Mouse (Mus musculus) T-helper 2 cell (primary cell): Measurements from ENCODE around the gene Tfap4.
"Not testable (repeated sequence)": the region's sequence is repeated elsewhere in the genome, so short reads cannot be mapped to it uniquely, and the experiment has no call there.

ENCODE experiments used
- in situ Hi-C: fragments of 300-600 bp; cut with MboI, MseI; formaldehyde crosslinking; loops from one replicate; pipeline ENCODE4 v1.15.1; 2025; ENCODE audit warnings: high pct_unique_total_duplicates

Tfap4 gene

DNA sequence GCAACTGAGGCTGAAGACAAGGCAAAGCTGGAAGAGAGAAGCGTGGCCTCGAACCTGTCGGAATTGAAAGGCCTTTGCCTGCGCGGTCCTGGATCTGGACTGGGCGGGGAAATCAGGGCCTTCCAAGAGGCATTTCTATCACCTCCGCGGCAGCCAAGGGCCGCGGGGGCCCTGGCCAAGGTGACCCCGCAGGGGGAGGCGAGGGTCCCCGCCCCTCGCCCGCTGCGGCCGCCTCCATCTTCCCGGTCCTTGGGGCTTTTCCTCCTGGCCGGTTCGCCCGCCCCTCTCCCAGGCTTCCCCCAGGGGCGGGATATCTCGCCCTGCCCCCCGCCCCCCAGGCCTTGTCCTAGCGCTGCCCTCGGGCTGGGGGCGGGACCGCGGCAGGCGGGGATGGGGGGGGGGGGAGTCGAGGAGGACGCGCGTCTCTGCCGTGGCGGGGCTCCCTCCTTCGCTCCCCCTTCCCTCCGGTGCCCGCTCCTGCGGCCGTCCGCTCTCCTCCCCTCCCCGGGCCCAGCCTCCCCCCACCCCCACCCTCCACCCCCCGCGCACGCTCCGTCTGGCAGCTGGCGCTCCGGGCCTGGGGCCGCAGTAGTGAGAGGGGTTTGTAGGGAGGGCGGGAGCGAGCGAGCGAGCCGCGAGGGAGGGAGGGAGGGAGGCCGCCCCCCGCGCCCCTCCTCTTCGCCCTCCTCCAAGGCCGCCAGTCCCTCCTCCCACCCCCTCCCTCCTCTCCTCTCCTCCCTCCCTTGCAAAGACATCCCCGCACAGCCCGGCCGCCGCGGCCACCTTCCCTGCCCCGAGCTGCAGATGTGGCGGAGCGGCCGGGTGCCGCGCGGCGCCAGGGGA, 34.5 kb upstream of the Tfap4 start, which contains the start of gene Glis2:
Glis2 (plus strand) TSS at position 743 of the 843 bp plus-strand sequence.
- in situ Hi-C loops = no loop called here

GRCm38 (mm10) chr16:4592909-4593875, 33.5 kb upstream of the Tfap4 start:
- in situ Hi-C loops = no loop called here

- in situ Hi-C loops = no loop called here
Observed at GRCm38 (mm10) chr16:4590236-4590635, 30.6 kb upstream of the Tfap4 start.

- in situ Hi-C loops = no loop called here
Observed at GRCm38 (mm10) chr16:4587516-4588210, 28.0 kb upstream of the Tfap4 start.

DNA sequence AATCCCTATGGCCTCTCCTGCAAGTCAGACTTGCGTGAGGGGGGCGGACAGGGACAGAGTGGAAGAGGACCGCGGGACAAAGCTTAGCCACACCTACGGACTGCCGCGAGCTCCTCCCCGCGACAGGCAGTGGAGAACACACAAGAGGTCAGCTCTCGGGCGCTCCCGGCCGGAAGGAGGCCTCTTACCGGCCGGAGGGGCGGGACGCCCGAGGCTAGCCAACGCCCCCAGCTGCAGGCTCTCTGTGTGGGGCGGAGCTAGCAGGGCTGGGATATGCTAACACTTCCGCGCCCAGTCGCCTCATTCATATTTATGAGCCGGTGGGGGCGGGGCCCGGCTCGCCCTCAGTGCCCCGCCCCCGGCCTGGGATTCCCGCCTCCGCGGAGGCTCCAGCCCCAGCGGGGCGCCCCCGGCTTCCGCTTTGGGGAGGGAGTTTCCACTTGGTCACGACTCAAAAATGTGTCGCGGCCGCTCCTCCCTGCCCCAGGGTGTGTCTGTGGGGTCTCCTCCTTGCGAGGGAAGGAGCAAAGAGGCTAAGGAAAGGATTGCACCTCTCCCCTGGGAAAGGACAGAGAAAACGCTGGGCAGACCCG, 27.0 kb upstream of the Tfap4 start:
- in situ Hi-C loops = no loop called here

DNA sequence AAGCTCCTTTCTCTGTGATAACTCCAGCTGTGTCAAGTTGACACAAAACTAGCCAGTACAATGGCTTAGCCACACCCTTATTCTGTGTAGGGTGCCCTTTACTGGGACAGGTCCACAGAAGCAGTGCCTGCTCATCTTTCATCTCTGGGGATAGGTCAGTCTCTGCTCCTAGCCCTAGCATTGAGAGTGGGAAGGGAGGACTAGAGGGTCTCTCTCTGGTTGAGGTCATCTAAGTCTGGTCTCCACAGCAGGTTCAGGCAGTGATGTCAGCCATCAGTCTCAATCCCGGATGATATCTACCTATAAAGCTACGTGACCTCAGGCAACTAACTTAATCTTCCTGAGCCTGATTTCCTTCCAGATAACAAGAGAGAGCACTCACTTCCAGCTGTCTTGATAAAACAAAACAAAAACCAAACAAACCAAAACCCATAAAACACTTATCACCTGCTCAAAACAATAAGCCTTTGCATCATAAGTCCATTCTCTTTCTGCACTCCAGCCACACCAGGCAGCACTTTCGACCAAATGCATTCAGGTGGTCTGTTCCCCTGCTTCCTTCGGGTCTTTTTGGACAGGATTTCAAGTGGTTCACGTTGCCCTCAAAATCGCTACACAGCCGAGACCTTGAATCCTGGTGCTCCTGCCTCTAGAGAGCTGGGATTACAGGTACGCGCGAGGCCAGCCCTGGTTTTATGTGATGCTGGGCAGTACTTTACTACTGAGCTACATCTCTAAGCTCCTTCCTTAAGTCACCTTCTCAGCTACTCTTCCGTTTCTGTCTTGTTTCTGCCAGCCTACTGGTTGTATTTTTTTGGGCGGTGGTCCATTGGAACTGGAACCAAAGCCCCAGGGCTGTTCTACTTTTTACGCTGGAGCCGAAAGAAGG, 26.2 kb upstream of the Tfap4 start:
- in situ Hi-C loops = no loop called here

DNA sequence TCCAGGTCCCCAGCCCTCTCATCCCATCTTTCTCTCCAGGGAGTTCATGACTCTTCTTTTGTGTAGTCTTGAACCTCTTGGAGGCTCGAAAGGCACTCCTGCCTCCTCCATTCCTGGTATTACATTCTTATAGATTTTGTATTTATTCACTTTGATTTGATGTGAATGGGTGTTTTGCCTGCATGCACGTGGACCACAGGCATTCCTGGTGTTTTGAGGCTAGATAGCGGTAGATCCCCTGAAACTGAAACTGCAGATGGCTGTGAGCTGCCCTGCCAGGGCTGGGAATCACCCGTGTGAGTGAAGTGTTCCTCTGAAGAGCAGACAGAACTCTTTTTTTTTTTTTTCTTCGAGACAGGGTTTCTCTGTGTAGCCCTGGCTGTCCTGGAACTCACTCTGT, 24.8 kb upstream of the Tfap4 start:
- in situ Hi-C loops = no loop called here

GRCm38 (mm10) chr16:4583807-4584206, 24.2 kb upstream of the Tfap4 start:
- in situ Hi-C loops = no loop called here

GRCm38 (mm10) chr16:4581179-4581578, 21.5 kb upstream of the Tfap4 start:
- in situ Hi-C loops = not testable (repeated sequence)

DNA sequence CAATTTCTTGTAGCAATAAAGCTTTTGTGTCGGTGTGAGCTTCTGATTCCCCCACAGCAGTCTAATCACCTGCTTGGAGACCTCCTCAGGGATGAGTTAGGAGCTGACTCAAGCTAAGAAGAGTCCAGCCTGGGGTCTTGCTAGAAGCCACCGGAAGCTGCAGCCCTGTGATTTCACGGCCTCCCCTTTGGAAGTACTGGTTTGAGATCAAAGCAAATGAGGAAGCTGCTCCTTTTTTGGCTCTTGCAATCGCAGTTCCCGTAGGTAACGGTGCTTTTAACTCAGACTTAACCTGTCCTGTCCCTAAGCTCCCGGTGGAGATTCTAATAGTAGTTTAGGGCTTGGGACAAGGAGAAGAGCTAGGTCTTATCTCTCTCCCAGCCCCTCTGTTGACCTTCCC, 19.0 kb upstream of the Tfap4 start:
- in situ Hi-C loops = no loop called here

- in situ Hi-C loops = no loop called here
Observed at GRCm38 (mm10) chr16:4576873-4577272, 17.2 kb upstream of the Tfap4 start.

GRCm38 (mm10) chr16:4576038-4576437, 16.4 kb upstream of the Tfap4 start:
- in situ Hi-C loops = no loop called here

DNA sequence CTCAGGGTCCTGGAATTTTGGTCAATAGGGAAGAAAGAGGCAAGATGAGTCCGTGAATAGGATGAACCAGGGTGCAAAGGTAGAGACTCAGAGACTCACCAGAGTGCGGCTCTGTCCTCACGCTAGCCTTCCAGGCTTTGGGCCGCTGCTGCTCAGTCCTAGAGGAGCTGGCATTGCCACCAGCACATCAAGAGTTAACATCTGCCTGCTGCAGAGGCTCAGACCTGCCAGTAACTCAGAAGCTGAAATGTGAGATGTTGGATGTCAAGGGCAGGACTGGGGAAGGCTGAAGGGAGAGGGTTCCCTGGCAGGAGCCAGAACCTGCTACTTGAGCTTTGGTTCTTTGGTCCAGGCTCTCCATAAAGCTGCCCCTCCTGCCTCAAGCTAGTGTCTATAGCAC, 11.1 kb upstream of the Tfap4 start:
- in situ Hi-C loops = no loop called here

DNA sequence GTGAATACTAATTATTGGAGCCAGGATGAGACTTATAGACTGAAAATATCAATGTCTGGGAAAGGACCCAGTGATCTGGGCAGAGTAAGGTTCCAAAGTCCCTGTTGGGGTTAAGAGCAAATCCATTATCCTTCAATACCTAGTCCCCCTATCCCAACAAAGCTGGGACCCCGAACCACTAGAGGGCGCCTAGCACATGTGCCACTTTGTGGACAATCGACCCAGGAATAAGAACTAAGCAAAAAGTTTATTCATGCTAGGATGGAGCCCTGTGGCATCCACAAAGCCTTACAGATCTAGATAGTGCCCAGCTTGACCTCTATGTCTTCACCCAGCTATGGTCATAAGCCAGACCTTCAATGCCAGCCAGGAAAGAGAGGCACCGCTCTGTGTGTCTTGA, 8.3 kb upstream of the Tfap4 start:
- in situ Hi-C loops = loop anchor here (5.0 kb wide), 1 partner anchor 39 kb away; no protein-coding TSS in a partner anchor

- in situ Hi-C loops = no loop called here
Observed at GRCm38 (mm10) chr16:4560145-4560952, 695 bp upstream of the Tfap4 start.

DNA sequence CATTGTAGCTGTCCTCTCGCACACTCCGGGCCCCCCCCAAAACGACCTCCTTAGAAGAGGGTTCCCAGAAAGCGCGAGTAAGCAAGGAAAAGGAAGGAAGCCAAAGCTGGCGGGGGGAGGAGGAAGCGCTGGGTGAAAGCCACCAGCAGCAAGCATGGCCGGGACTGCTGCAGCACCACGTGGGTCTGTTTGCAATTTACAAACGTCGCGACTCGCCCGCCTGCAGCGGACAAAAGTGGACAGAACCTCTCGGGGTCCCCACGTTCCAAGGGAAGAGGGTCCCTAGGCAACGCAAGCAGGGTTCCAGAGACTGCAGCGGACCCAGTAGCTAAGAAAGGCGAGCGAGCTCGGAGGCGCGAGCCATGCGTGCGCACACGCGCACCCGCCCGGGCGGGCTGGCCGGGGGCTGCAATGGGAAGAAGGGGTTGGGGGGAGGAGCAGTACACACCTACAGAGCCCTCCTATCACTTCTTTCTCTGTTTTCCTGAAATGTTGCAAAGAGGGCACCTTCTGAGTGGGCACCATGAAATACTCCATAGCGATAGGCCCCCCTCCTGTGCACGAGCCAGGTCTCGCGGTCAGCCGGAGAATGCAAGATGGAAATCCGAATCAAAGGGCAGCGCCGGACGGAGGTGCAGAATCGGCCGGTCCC, 548 bp downstream of the Tfap4 start:
- in situ Hi-C loops = loop anchor here (5.0 kb wide), 1 partner anchor 72 kb away; no protein-coding TSS in a partner anchor

DNA sequence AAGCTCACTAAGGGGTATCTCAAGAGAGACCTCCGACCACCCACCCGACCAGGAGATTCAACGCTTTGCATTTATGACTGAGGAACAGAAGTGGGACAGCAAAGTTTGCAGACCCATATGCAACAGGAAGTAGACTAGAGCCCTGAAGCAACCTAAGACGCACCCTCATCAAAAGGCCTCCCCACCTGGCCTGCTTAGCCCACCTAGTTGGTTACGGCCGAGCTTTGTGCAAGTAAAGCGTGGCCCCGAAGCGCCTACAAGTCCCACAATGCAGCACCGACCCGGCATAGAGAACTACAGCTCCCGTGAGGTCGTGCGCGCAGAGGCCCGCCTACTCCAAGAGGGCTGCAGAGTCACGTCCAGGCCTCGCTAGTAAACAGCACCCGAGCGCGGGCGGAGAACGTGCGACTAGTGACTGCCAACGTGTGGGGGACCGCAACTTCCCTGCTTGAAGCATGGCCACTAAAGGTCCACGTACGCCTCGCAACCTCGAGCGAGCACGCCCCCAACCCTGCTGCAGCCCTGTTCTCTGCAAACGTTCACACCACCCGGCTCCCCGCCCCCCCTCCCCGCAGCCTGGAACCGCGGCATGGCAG, 1.2 kb downstream of the Tfap4 start:
- in situ Hi-C loops = loop anchor here (5.0 kb wide), 1 partner anchor 71 kb away; no protein-coding TSS in a partner anchor

- in situ Hi-C loops = loop anchor here (5.0 kb wide), 1 partner anchor 71 kb away; no protein-coding TSS in a partner anchor
Observed at GRCm38 (mm10) chr16:4557949-4558348, 1.7 kb downstream of the Tfap4 start.
